Mouse (Mus musculus) kidney, postnatal 10 days (tissue): ENCODE results near the gene Ube2l6.
"Not testable (repeated sequence)": the region's sequence is repeated elsewhere in the genome, so short reads cannot be mapped to it uniquely, and the experiment has no call there.

Source experiments
- DNase-seq: peaks from one replicate; pipeline ENCODE4 v3.0.0; 2021; ENCODE audit warnings: mixed read lengths

The Ube2l6 gene

GRCm38 (mm10) chr2:84793871-84794270, 4.8 kb upstream of the Ube2l6 start:
- DNase-seq: no peak

- peak; percentile 85 for DNase-seq
Measured at GRCm38 (mm10) chr2:84797833-84798492, 665 bp upstream of the Ube2l6 start.

DNA sequence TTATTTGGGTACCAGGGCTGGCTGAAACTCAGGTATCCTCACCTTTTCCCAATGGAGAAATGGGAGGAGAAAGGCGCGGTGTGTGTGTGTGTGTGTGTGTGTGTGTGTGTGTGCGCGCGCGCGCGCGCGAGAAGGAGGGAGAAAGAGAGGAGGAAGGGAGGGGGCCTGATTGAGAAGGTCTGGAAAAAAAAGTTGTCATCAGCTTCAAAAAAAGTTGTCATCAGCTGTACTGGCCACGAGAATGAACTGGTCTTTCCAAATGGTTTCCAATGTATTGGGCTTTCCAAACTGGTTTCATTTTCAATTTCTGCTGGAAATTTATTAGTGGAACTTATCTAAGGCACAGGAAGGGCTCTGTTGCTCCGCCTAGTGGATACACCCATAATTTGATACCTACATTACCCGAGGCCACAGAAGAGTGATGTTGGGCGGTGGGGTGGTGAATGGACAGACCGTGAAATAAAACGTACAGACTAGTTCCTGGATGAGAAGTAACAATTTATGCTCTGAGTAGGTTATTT, 473 bp downstream of the Ube2l6 start:
- DNase-seq: peak; percentile 83

DNA sequence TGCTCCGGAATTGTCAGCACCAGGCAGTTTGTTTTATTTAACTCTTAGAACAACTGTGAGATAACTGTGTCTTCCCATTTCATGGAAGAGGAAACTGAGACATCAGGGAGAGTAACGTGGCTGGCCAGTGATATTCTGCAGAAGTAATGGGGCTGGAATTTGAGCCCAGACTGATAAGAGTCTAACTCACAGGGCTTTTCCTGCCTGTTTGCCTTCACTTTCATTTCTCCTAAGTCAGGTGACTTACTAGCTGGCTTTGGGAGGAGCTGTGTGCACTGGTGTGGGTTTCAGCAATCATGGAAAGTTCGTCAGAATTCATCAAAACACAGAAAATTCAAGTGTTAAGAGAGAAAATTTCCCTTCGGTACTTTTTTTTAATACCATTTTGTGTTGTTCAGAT, 1.7 kb downstream of the Ube2l6 start:
- DNase-seq: no peak

DNA sequence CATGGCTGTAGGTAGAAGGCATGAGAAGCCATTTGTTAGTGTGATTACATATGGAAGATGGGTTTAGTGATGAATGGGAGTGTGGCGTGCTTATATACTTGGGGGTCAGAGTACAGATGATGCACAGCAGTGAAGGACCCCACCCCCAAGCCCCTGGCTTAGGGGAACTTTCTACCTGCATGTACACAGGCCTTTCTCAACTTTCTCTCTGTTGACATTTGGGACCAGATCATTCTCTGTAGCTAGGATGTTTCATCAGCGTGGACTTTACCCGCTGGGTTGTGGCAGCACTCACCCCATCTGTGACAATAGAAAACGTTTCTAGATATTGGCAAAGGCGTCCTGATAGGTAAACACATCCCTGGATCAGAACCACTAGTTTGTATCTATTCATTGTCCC, 2.6 kb downstream of the Ube2l6 start:
- not testable (repeated sequence) for DNase-seq

DNA sequence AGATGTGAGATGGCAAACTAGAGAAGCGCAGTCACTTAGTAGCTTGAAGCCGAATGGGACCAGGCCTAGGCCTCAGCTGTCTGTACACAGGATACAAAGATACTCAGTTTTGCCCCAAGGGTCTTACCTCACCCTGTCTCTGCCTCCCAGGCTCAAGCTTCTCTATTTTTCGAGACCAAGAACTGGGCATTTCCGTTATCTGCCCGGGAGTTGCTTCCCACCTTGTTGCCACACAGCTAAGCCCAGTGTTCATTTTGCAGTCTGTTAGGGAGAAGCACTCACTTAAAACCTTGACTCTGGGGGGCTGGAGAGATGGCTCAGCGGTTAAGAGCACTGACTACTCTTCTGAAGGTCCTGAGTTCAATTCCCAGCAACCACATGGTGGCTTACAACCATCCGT, 5.3 kb downstream of the Ube2l6 start:
- no peak for DNase-seq

DNA sequence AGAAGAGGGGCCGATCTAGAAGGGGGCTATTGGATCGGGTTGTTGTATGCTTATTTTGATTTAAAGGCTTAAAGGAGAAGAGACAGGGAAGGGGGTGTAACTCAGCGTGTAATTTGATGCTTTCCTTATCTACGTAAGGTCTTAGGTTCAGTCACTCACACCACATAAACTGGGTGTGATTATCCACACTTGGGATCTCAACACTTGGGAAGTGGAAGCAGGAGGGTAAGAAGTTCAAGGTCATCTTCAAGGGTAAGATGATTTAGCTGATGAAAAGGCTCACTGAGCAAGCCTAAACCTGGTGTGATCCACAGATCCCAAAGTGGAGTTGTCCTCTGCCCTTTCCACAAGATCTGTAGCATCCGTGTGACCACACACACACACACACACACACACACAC, 7.9 kb downstream of the Ube2l6 start:
- no peak for DNase-seq

GRCm38 (mm10) chr2:84809330-84809729, 10.7 kb downstream of the Ube2l6 start:
- no peak for DNase-seq

- DNase-seq: no peak
Measured at GRCm38 (mm10) chr2:84810526-84810885, 11.9 kb downstream of the Ube2l6 start.

DNA sequence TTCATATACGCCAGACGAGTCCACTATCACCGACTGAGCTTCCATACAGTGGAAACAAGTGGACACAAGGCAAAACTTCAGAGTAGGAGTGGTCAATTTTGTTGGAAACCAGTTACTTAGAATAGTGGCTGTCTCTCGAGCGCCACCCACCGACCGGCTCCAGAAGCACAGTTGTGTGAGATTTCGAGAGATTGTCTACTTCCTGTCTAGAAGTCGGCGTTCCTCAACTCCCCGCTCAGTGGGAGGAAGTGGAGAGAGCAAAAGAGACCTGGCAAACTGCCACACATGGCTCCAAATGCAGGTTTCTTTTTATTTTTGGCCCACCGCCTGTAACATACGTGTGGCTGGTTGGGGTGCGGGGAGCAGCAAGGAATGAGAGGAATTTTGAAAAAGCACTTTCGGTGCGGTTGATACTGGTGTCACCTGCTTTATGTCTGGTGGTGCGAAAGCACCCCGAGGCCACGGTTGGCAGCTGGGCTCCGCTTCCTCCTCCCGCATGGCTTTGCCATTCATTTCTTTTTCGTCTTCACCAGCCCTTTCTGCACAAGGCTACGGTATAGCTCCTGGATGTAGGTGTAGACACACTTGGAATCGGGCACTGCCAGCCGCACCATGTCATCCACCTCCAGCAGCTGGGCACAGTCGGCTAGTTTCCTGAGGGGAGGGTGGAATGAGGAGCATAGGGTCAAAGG, 12.4 kb downstream of the Ube2l6 start:
- peak; percentile 90 for DNase-seq

GRCm38 (mm10) chr2:84811880-84812279, 13.3 kb downstream of the Ube2l6 start:
- no peak for DNase-seq

DNA sequence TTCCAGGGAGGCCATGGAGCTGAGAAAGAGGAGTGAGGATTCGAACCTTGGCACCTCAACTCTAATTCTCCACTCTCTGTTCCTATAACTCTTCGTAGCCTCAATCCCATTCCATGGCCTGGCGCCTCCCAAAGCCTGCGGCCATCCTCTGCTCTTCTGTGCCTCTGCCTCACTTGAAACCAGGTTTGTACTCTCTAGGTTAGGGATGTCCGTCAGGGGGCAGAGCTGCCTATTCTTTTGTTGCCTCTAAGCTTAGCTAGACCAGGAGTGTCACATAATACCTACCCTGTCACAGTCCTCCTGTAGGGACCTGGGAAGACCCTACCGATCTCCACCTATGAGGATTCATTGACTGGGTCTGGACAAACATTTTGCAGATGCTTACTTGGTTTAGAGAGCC, 14.0 kb downstream of the Ube2l6 start:
- no peak for DNase-seq

DNA sequence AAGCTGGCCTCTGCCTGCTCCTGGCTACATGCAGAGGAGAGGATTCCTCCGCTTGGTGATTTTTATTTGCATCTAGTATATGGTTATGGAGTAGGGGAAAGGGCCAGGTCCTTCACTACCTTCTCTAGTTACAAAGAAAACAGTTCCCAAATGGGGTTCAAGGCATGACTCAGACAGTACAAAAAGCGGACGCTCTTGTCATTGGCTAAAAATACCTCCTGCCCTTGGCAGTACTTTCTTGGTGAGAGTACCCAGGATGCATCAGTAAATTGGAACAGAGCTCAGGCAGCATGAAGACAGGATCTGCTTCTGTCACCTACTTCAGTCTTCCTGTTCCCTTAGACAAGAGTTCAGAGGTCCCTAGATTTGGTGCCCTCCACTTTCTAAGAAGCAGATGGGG, 21.2 kb downstream of the Ube2l6 start:
- DNase-seq: no peak

DNA sequence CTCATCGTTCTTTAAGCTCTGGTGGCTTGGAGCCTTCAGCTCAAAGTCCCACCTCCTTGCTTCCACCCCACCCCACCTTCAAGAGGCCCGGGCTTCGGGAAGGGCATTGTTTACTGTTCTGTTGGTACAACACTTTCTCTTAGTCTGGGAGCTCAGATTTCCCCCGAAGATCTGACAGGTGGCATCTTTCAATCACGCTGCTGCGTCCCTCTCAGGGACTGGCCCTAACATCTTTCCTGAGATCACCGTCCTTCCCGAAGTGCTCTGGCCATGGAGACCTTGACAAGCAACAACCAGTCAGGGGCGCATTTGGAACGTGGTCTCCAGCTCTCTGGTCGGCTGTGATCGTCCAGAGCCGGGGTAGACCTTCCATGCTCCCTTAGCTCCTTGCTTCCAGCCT, 23.9 kb downstream of the Ube2l6 start, which contains the start of gene Smtnl1:
TSS of gene Smtnl1 (minus strand) at position 101 of the 400 bp plus-strand sequence.
- no peak for DNase-seq

DNA sequence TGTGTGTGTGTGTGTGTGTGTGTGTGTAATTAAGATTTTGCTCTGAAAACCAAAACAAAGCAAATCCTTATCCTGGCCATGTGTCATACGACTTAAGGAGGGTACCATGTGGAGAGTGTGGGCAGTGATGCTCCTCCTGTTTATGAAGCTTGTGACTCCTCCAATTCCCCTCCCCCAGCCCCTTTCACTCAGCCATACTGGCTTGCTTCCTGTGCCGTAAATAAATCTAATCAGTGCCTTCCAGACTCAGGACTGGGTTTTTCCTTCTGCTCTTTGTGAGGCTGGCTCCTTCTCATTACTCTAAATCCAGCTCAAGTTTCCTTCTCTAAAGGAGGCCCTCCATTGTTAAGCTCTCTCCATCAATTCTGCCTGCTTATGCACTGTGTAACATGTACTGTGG, 24.6 kb downstream of the Ube2l6 start:
- DNase-seq: no peak

DNA sequence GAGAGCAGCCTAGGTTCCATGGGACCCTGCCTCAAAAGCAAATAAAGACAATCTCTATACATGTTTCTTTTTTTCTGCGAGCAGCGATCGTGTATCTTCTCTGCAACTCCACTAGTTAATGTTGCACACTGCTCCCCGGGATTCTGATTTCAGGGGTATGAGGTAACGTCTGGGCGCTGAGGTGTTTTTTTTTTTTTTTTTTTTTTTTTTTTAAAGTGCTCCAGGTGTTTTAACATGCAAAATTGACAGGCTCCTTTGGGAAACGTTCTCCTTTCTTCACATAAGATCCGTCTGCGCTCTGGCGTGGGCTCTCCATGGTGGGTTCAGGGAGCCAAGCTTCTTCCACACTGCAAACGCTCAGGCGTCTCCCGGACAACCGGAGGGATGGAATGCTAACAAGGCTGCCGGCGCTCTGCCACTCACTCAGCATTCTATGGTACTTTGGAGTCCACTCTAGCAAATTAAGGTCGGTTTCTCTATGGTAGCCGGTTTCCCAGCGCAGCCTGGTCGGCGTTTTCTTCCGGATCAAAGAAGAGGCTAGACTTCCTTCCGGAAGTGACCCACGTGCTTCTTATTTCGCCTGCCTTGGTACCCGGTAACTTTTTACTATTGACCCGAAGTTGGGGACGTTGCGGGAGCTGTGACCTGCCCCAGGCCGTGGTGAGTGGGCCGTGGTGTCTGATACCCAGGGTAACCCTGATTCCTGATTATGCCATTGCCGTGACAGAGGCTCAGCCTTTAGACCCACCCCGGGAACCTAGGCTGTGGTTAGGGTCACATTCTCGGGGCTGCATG, 28.1 kb downstream of the Ube2l6 start, which contains the start of gene Timm10:
TSS of gene Timm10 (plus strand) at position 510 of the 795 bp plus-strand sequence.
- DNase-seq: peak; percentile 88

- peak; percentile 45 for DNase-seq
Measured at GRCm38 (mm10) chr2:84827283-84827920, 28.8 kb downstream of the Ube2l6 start.

- peak; percentile 90 for DNase-seq
Measured at GRCm38 (mm10) chr2:84831666-84832391, 33.2 kb downstream of the Ube2l6 start.

- no peak for DNase-seq
Measured at GRCm38 (mm10) chr2:84837107-84837506, 38.5 kb downstream of the Ube2l6 start.

GRCm38 (mm10) chr2:84837817-84838592, 39.4 kb downstream of the Ube2l6 start:
- no peak for DNase-seq

GRCm38 (mm10) chr2:84838593-84838949, 39.9 kb downstream of the Ube2l6 start, which contains the start of gene Slc43a1:
TSS of gene Slc43a1 (plus strand) at chr2:84838850.
- no peak for DNase-seq
